Mouse (Mus musculus): ENCODE data around the gene Il9. TPM values are rescaled to one million over a fixed set of nuclear protein-coding genes. Genes with fewer than 3 reads are reported as not detected.

Il9 gene
- polyA plus RNA-seq, 1 experiment from 2014 or later, result not detected

DNA sequence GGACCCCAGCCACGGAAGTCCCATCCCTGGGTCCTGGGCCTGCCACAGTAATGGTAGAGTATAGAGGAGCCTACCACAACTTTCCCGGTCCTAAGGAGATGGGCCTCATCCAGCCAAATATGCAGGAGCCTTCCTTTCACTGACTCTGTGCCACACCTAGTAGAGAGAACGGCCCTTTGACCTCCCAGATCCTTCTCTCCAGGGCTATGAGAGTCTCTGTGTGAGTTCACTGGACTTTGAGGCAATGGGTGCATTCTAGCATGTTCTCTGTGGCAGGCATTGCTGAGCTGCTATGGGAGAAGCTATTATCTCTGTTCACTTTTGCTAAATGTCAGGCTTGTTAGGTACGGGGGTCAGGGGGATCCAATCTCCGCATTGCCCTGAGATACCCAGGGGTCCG is 18.3 kb downstream of the Il9 start:
- Histone ChIP-seq H3K36me3 (ENCODE audit: control insufficient read depth, insufficient read depth, low read length) (no peaks in the 10 kb centered on the region), H3K27ac (ENCODE audit: low read depth, low read length) (no peak overlapping the region), H3K4me3 (ENCODE audit: low read depth, low read length) (no peak overlapping the region), H3K27me3 (ENCODE audit: control insufficient read depth, insufficient read depth, low read length) (no peaks in the 10 kb centered on the region), H3K4me2 (replicated peaks; ENCODE audit: low read depth, low read length) (no peak overlapping the region), H3K9me3 (ENCODE audit: control insufficient read depth, low read length) (no peaks in the 10 kb centered on the region), H3K9ac (ENCODE audit: low read depth, low read length) (no peak overlapping the region), H3K4me1 (replicated peaks; ENCODE audit: control insufficient read depth, insufficient read depth, low read length) (0 out of 2 replicates have a peak, but pooled peaks cover 3% of the 10 kb centered on the region)
- no peak for DNase-seq (ENCODE audit: low spot score)
- 65% methylated on average over 6 of the region's 6 CpGs for WGBS
- ATAC-seq (ENCODE audit: low FRiP score), result no peak

- Histone ChIP-seq H3K27ac (ENCODE audit: low read depth, low read length) (no peak overlapping the region), H3K27me3 (ENCODE audit: control insufficient read depth, insufficient read depth, low read length) (no peaks in the 10 kb centered on the region), H3K4me3 (ENCODE audit: low read depth, low read length) (no peak overlapping the region), H3K36me3 (ENCODE audit: control insufficient read depth, insufficient read depth, low read length) (no peaks in the 10 kb centered on the region), H3K4me2 (replicated peaks; ENCODE audit: low read depth, low read length) (no peak overlapping the region), H3K4me1 (replicated peaks; ENCODE audit: control insufficient read depth, insufficient read depth, low read length) (0 out of 2 replicates have a peak, but pooled peaks cover 3% of the 10 kb centered on the region), H3K9ac (ENCODE audit: low read depth, low read length) (no peak overlapping the region), H3K9me3 (ENCODE audit: control insufficient read depth, low read length) (no peaks in the 10 kb centered on the region)
- ATAC-seq (ENCODE audit: low FRiP score), result no peak
- DNase-seq (ENCODE audit: low spot score), result no peak
- 90% methylated on average over 7 of the region's 7 CpGs for WGBS
Observed at GRCm38 (mm10) chr13:56463261-56463660, 18.8 kb downstream of the Il9 start.

DNA sequence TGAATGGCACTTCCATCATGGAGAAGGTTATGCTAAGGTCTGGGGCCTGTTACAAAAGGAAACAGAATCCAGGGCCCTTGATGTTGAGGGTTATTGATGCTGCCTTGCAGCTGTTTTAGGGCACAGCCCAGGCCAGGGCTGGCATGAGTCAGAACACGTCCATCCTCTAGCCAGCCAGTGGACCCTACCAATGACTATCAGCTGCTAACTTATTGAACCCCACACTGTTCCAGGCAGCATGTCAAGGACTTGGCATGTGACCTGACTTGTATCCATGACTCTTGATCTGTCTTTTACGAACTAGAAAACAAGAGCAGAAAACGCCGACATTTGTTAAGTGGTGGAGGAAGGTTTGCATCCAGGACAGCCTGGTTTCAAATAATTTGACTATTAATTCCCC is 19.3 kb downstream of the Il9 start:
- 90% methylated on average over 4 of the region's 4 CpGs for WGBS
- DNase-seq (ENCODE audit: low spot score) (no peak), ATAC-seq (ENCODE audit: low FRiP score) (no peak)
- no peak overlapping the region for H3K4me2 ChIP-seq (replicated peaks; ENCODE audit: low read depth, low read length)
- H3K4me1 ChIP-seq (replicated peaks; ENCODE audit: control insufficient read depth, insufficient read depth, low read length), result 0 out of 2 replicates have a peak, but pooled peaks cover 3% of the 10 kb centered on the region
- H3K36me3 ChIP-seq (ENCODE audit: control insufficient read depth, insufficient read depth, low read length), result no peaks in the 10 kb centered on the region
- no peak overlapping the region for H3K9ac ChIP-seq (ENCODE audit: low read depth, low read length)
- no peak overlapping the region for H3K4me3 ChIP-seq (ENCODE audit: low read depth, low read length)
- H3K27ac ChIP-seq (ENCODE audit: low read depth, low read length), result no peak overlapping the region
- no peaks in the 10 kb centered on the region for H3K27me3 ChIP-seq (ENCODE audit: control insufficient read depth, insufficient read depth, low read length)
- H3K9me3 ChIP-seq (ENCODE audit: control insufficient read depth, low read length), result no peaks in the 10 kb centered on the region

DNA sequence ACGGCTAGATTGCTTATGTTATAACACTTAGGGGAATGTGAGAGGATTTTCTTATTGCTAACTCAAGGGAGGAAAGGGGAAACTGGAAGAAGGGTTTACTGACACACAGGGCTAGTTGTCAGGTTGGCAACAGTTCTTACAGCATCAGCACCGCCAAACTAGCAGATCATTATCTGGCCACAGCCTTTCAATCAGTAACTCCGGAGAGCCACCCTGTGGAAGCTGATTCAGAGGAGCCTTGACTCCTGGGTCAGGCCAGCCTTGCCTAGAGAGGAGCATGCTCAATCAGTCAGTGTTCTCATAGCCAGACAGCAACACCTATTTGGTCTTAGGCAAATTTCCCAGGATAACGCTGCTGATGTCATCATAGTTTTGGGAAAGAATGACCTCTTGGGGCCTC is 20.6 kb downstream of the Il9 start:
- no peak overlapping the region for H3K4me2 ChIP-seq (replicated peaks; ENCODE audit: low read depth, low read length)
- ATAC-seq (ENCODE audit: low FRiP score) (no peak), DNase-seq (ENCODE audit: low spot score) (no peak)
- WGBS, result 83% methylated on average over 4 of the region's 4 CpGs
- H3K27ac ChIP-seq (ENCODE audit: low read depth, low read length), result no peak overlapping the region
- no peaks in the 10 kb centered on the region for H3K9me3 ChIP-seq (ENCODE audit: control insufficient read depth, low read length)
- H3K4me3 ChIP-seq (ENCODE audit: low read depth, low read length), result no peak overlapping the region
- H3K27me3 ChIP-seq (ENCODE audit: control insufficient read depth, insufficient read depth, low read length), result no peaks in the 10 kb centered on the region
- H3K9ac ChIP-seq (ENCODE audit: low read depth, low read length), result no peak overlapping the region
- H3K36me3 ChIP-seq (ENCODE audit: control insufficient read depth, insufficient read depth, low read length), result no peaks in the 10 kb centered on the region
- 0 out of 2 replicates have a peak, but pooled peaks cover 3% of the 10 kb centered on the region for H3K4me1 ChIP-seq (replicated peaks; ENCODE audit: control insufficient read depth, insufficient read depth, low read length)

GRCm38 (mm10) chr13:56458001-56458400 is 24.0 kb downstream of the Il9 start:
- Histone ChIP-seq H3K4me3 (ENCODE audit: low read depth, low read length) (no peak overlapping the region), H3K4me2 (replicated peaks; ENCODE audit: low read depth, low read length) (no peak overlapping the region), H3K9me3 (ENCODE audit: control insufficient read depth, low read length) (no peaks in the 10 kb centered on the region), H3K4me1 (replicated peaks; ENCODE audit: control insufficient read depth, insufficient read depth, low read length) (no peaks in the 10 kb centered on the region), H3K36me3 (ENCODE audit: control insufficient read depth, insufficient read depth, low read length) (no peaks in the 10 kb centered on the region), H3K9ac (ENCODE audit: low read depth, low read length) (no peak overlapping the region), H3K27me3 (ENCODE audit: control insufficient read depth, insufficient read depth, low read length) (no peaks in the 10 kb centered on the region), H3K27ac (ENCODE audit: low read depth, low read length) (no peak overlapping the region)
- DNase-seq (ENCODE audit: low spot score), result no peak
- 38% methylated on average over 9 of the region's 9 CpGs for WGBS
- ATAC-seq (ENCODE audit: low FRiP score), result no peak

- H3K27me3 ChIP-seq (ENCODE audit: control insufficient read depth, insufficient read depth, low read length), result no peaks in the 10 kb centered on the region
- no peaks in the 10 kb centered on the region for H3K9me3 ChIP-seq (ENCODE audit: control insufficient read depth, low read length)
- H3K4me2 ChIP-seq (replicated peaks; ENCODE audit: low read depth, low read length), result no peak overlapping the region
- no peak overlapping the region for H3K4me3 ChIP-seq (ENCODE audit: low read depth, low read length)
- no peaks in the 10 kb centered on the region for H3K36me3 ChIP-seq (ENCODE audit: control insufficient read depth, insufficient read depth, low read length)
- H3K4me1 ChIP-seq (replicated peaks; ENCODE audit: control insufficient read depth, insufficient read depth, low read length), result no peaks in the 10 kb centered on the region
- no peak overlapping the region for H3K27ac ChIP-seq (ENCODE audit: low read depth, low read length)
- ATAC-seq (ENCODE audit: low FRiP score) (no peak), DNase-seq (ENCODE audit: low spot score) (no peak)
- no peak overlapping the region for H3K9ac ChIP-seq (ENCODE audit: low read depth, low read length)
- WGBS, result 89% methylated on average over 8 of the region's 8 CpGs
Observed at GRCm38 (mm10) chr13:56450035-56450434, 32.0 kb downstream of the Il9 start.

DNA sequence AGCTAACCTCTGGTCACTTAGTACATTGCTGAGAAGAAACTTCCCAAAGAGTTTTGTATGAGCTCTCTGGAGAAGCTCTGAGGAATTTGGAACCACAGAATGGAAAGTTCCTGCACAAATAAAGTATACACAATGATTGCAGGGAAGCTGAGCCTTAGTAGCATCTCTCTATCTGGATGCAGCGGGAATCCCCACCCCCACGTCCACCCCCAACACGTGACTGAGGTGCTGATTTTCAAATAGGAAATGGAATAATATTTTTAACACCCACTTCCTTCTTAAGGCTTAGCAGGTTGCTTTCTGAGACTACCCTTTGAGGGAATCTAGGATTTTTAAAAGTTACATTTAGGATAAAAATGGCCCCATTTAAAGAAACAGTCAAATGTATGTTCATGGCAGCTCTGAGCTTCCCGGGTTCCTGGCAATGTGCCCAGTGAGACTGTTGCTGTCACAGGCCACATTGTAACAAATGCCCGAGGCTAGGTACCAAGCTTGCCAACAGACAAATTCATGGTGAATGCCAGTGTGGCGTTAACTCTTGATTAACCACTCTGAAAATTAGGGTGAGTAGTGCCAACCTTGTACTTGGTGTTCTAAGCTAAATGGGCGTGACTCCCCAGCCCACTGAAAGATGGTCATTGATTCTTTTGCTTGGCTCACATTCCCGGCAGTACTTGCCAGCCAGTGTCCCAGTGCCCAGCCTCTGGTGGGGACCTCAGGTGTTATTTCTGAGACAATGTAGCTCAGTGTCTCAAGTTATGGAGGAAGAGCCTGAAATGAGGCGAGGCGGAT is 32.6 kb downstream of the Il9 start:
- no peak overlapping the region for H3K4me3 ChIP-seq (ENCODE audit: low read depth, low read length)
- no peaks in the 10 kb centered on the region for H3K9me3 ChIP-seq (ENCODE audit: control insufficient read depth, low read length)
- no peak for DNase-seq (ENCODE audit: low spot score)
- WGBS, result 82% methylated on average over 10 of the region's 10 CpGs
- no peak overlapping the region for H3K9ac ChIP-seq (ENCODE audit: low read depth, low read length)
- H3K4me2 ChIP-seq (replicated peaks; ENCODE audit: low read depth, low read length), result no peak overlapping the region
- no peak overlapping the region for H3K27ac ChIP-seq (ENCODE audit: low read depth, low read length)
- no peaks in the 10 kb centered on the region for H3K36me3 ChIP-seq (ENCODE audit: control insufficient read depth, insufficient read depth, low read length)
- H3K27me3 ChIP-seq (ENCODE audit: control insufficient read depth, insufficient read depth, low read length), result no peaks in the 10 kb centered on the region
- H3K4me1 ChIP-seq (replicated peaks; ENCODE audit: control insufficient read depth, insufficient read depth, low read length), result no peaks in the 10 kb centered on the region
- ATAC-seq (ENCODE audit: low FRiP score), result no peak

GRCm38 (mm10) chr13:56444996-56445395 is 37.0 kb downstream of the Il9 start:
- no peak for ATAC-seq (ENCODE audit: low FRiP score)
- Histone ChIP-seq H3K27me3 (ENCODE audit: control insufficient read depth, insufficient read depth, low read length) (peaks cover 7% of the 10 kb centered on the region), H3K27ac (ENCODE audit: low read depth, low read length) (no peak overlapping the region), H3K4me3 (ENCODE audit: low read depth, low read length) (no peak overlapping the region), H3K9ac (ENCODE audit: low read depth, low read length) (no peak overlapping the region), H3K9me3 (ENCODE audit: control insufficient read depth, low read length) (no peaks in the 10 kb centered on the region), H3K4me2 (replicated peaks; ENCODE audit: low read depth, low read length) (no peak overlapping the region), H3K36me3 (ENCODE audit: control insufficient read depth, insufficient read depth, low read length) (no peaks in the 10 kb centered on the region), H3K4me1 (replicated peaks; ENCODE audit: control insufficient read depth, insufficient read depth, low read length) (no peaks in the 10 kb centered on the region)
- no peak for DNase-seq (ENCODE audit: low spot score)
- WGBS, result 86% methylated on average over 6 of the region's 6 CpGs

DNA sequence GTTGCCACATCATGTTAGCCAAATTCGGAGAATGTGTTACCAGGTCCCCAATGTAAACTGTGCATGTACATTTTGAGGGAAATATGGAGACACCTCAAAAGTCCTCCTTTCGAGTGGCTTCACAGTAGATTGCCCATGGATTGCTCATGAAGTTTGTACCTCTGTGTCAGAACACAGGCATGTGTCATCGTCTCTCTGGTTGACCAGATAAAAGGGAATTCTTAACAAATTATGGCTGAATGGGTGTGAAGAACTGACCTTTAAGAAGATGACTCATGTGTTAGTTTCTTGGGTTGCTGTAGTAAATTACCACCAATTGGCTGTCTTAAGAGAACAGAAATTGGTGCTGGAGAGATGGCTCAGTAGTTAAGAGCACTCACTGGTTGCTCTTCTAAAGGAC is 37.9 kb downstream of the Il9 start:
- H3K36me3 ChIP-seq (ENCODE audit: control insufficient read depth, insufficient read depth, low read length), result no peaks in the 10 kb centered on the region
- no peak overlapping the region for H3K27ac ChIP-seq (ENCODE audit: low read depth, low read length)
- no peak overlapping the region for H3K4me2 ChIP-seq (replicated peaks; ENCODE audit: low read depth, low read length)
- 90% methylated on average over 3 of the region's 3 CpGs for WGBS
- DNase-seq (ENCODE audit: low spot score) (no peak), ATAC-seq (ENCODE audit: low FRiP score) (no peak)
- H3K9me3 ChIP-seq (ENCODE audit: control insufficient read depth, low read length), result no peaks in the 10 kb centered on the region
- H3K9ac ChIP-seq (ENCODE audit: low read depth, low read length), result no peak overlapping the region
- no peak overlapping the region for H3K4me3 ChIP-seq (ENCODE audit: low read depth, low read length)
- no peaks in the 10 kb centered on the region for H3K4me1 ChIP-seq (replicated peaks; ENCODE audit: control insufficient read depth, insufficient read depth, low read length)
- peaks cover 16% of the 10 kb centered on the region for H3K27me3 ChIP-seq (ENCODE audit: control insufficient read depth, insufficient read depth, low read length)
